Mouse (Mus musculus) adrenal gland, postnatal 0 days (tissue): ENCODE data around the gene Gm10031. TPM values are rescaled to one million over a fixed set of nuclear protein-coding genes. Genes with fewer than 3 reads are reported as not detected.

Experiments used
- polyA plus RNA-seq: library from polyadenylated mRNA; unstranded; fragments of >200 nt; fragmentation: Nextera tagmentation; extraction: Ambion mirVana; gene quantifications from 2 replicates; pipeline ENCODE4 v1.2.1, GENCODE M21; 2015

Gm10031 gene
- 0.25 and 0.33 TPM in 2 replicates for polyA plus RNA-seq

GRCm38 (mm10) chr1:156523842-156524241 is at the start of gene Gm10031:
Gm10031 (plus strand) TSS chr1:156524012.

GRCm38 (mm10) chr1:156558024-156558930 is 34.5 kb downstream of the Gm10031 start, which contains the start of gene Abl2:
Abl2 (plus strand) TSS chr1:156558786.

Other genes with a start within 250 kb of the Gm10031 start
- 0.10 and 0.16 TPM in 2 replicates for gene Tdrd5, start 220.3 kb upstream of the Gm10031 start, polyA plus RNA-seq
- gene Nphs2, start 213.3 kb upstream of the Gm10031 start, polyA plus RNA-seq = 0.12 and 0.20 TPM in 2 replicates
- gene Gm2000, start 158.0 kb upstream of the Gm10031 start, polyA plus RNA-seq = 934 and 1,709 TPM in 2 replicates
- gene Axdnd1, start 102.9 kb upstream of the Gm10031 start, polyA plus RNA-seq = 0.71 and 0.95 TPM in 2 replicates
- gene Soat1, start 49.7 kb upstream of the Gm10031 start, polyA plus RNA-seq = 104 and 302 TPM in 2 replicates
- gene Abl2, start 34.8 kb downstream of the Gm10031 start, polyA plus RNA-seq = 1.7 and 1.9 TPM in 2 replicates
- gene Tor3a, start 150.3 kb downstream of the Gm10031 start, polyA plus RNA-seq = 12.4 and 16.7 TPM in 2 replicates
- gene Fam20b, start 195.1 kb downstream of the Gm10031 start, polyA plus RNA-seq = 13.5 and 19.8 TPM in 2 replicates